Mouse (Mus musculus) left cerebral cortex, postnatal 36 days (tissue): ENCODE measurements around the gene Pnmal1. TPM values are rescaled to one million over a fixed set of nuclear protein-coding genes. Genes with fewer than 3 reads are reported as not detected.

Experiments
- total RNA-seq, 2 experiments: library from RNA; stranded (reverse); gene quantifications; 2 replicates each; pipeline ENCODE4 v1.2.3; 2021

The Pnmal1 gene
- total RNA-seq, 2 experiments from 2014 or later, result 109 to 111 TPM

Other genes with a start within 250 kb of the Pnmal1 start
- under 1 TPM in 1 of 2 experiments, not detected in 1; 0.22 TPM for gene Ceacam9, start 237.8 kb upstream of the Pnmal1 start, total RNA-seq
- 100 to 1,000 TPM; 264 to 316 TPM for gene Ap2s1, start 221.3 kb upstream of the Pnmal1 start, total RNA-seq
- 1 to 10 TPM; 3.7 to 7.6 TPM for gene Slc1a5, start 178.3 kb upstream of the Pnmal1 start, total RNA-seq
- 100 to 1,000 TPM; 310 to 320 TPM for gene Strn4, start 143.8 kb upstream of the Pnmal1 start, total RNA-seq
- 10 to 100 TPM; 50.4 to 62.8 TPM for gene Fkrp, start 142.9 kb upstream of the Pnmal1 start, total RNA-seq
- gene Prkd2, start 116.8 kb upstream of the Pnmal1 start, total RNA-seq, result 1 to 10 TPM; 3.1 to 7.1 TPM
- gene Dact3, start 84.4 kb upstream of the Pnmal1 start, total RNA-seq, result 100 to 1,000 TPM; 179 to 210 TPM
- 1 to 10 TPM; 2.8 to 4.0 TPM for gene Gng8, start 67.9 kb upstream of the Pnmal1 start, total RNA-seq
- gene Ptgir, start 53.2 kb upstream of the Pnmal1 start, total RNA-seq, result under 1 TPM in 1 of 2 experiments, not detected in 1; 0.10 TPM
- gene Calm3, start 35.6 kb upstream of the Pnmal1 start, total RNA-seq, result 1,000 to 10,000 TPM; 1,705 to 2,029 TPM
- 100 to 1,000 TPM; 249 to 288 TPM for gene Pnmal2, start 15.0 kb upstream of the Pnmal1 start, total RNA-seq
- gene Gm42372, start 23.4 kb downstream of the Pnmal1 start, total RNA-seq, result 10 to 100 TPM; 59.7 to 61.7 TPM
- gene Ccdc8, start 33.0 kb downstream of the Pnmal1 start, total RNA-seq, result 1 to 10 TPM; 2.1 to 2.3 TPM
- 100 to 1,000 TPM; 159 to 168 TPM for gene Ppp5c, start 68.2 kb downstream of the Pnmal1 start, total RNA-seq
- gene Hif3a, start 102.7 kb downstream of the Pnmal1 start, total RNA-seq, result 10 to 100 TPM in 1 of 2 experiments, 1 to 10 TPM in 1; 6.8 to 16.0 TPM
- 1 to 10 TPM; 4.1 to 6.3 TPM for gene Psg16, start 114.4 kb downstream of the Pnmal1 start, total RNA-seq
- gene Ceacam3, start 190.6 kb downstream of the Pnmal1 start, total RNA-seq, result not detected
- gene Psg29, start 243.8 kb downstream of the Pnmal1 start, total RNA-seq, result not detected